Mouse (Mus musculus) megakaryocyte, embryonic 14.5 days (primary cell): Measurements from ENCODE around the gene Mycl.

ENCODE experiments used
- FLI1 ChIP-seq: IDR thresholded peaks from 2 replicates; pipeline ENCODE4 v1.6.1; 2012; ENCODE audit warnings: low read length, inconsistent platforms, mixed read lengths
- GATA1 ChIP-seq: IDR thresholded peaks from 3 replicates; pipeline ENCODE4 v1.6.1; 2012; ENCODE audit warnings: mixed read lengths, low read length, inconsistent platforms, borderline replicate concordance

DNA sequence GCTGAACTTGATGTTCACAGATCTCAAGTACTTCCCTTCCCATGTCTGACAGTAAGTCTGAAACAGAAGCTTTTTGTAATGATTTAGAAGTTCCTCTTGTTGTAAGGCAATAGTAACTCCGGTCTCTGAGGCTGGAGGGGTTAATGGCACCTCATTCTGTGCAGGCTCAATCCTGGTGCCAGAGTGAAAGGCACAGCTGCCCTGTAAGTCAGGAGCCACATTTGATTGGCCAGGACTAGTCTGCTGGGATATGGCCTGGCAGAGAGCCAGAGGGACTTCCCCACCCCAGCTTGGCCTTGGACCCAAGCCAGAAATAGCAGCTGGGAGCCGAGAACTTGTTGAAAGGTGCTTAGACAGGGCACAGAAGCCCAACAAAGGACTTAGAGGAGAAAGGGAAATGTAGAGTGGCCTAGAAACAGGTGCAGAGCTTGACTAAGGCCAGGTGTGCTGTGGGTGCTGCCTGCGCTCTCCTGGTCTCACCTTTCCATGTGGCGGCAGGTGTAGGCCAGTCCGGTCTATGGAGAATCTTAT is 55.3 kb downstream of the Mycl start:
- TF ChIP-seq GATA1 (no peak), FLI1 (no peak)
